ENCODE assay signal across 25 mouse cellular contexts in genomic region chr16:58516960-58517798, GRCm38 (mm10). TPM values are rescaled to one million over a fixed set of nuclear protein-coding genes. Genes with fewer than 3 reads are reported as not detected.
"Had no signal": no experiment of that assay in that cellular context is flagged by ENCODE, and none has a peak within 500 bp of the region (broad histone marks: within the 10 kb centered on the region; RNA-seq: fewer than 3 reads in every experiment).

No protein-coding gene starts in this region.

- H3K4me3 ChIP-seq: heart, adult 2 months; hindbrain, embryonic 10.5 days; hindbrain, embryonic 12.5 days; intestine, embryonic 15.5 days; layer of hippocampus, adult 2 months; limb, embryonic 13.5 days; limb, embryonic 15.5 days had no signal

- H3K9ac ChIP-seq: hindbrain, embryonic 12.5 days; hindbrain, embryonic 14.5 days; intestine, embryonic 15.5 days; limb, embryonic 13.5 days; limb, embryonic 15.5 days had no signal

- H3K27me3 ChIP-seq: intestine, embryonic 15.5 days; limb, embryonic 13.5 days; limb, embryonic 15.5 days had no signal

- DNase-seq: gastrocnemius, postnatal 14 days; gastrocnemius, postnatal 36 days; heart, adult 2 months; heart, postnatal 10 days; heart, postnatal 4 days; kidney, adult 18-20 months; kidney, adult 8-10 months; kidney, postnatal 10 days; kidney, postnatal 25 days; kidney, postnatal 4 days; layer of hippocampus, postnatal 36 days; left cerebral cortex, postnatal 4 days had no signal

- ATAC-seq: forebrain, embryonic 16.5 days; hindbrain, embryonic 16.5 days; inflammation-experienced regulatory T-cells, adult 6 months; intestine, embryonic 15.5 days; intestine, postnatal 0 days had no signal

- H3K27ac ChIP-seq: heart, adult 2 months; hindbrain, embryonic 10.5 days; hindbrain, embryonic 12.5 days; hindbrain, embryonic 14.5 days; intestine, embryonic 15.5 days; layer of hippocampus, adult 2 months; limb, embryonic 13.5 days; limb, embryonic 15.5 days had no signal

- H3K4me2 ChIP-seq: heart, embryonic 11.5 days; hindbrain, embryonic 12.5 days; hindbrain, embryonic 14.5 days; intestine, embryonic 15.5 days; limb, embryonic 13.5 days; limb, embryonic 15.5 days had no signal

- H3K36me3 ChIP-seq: hindbrain, embryonic 10.5 days; hindbrain, embryonic 12.5 days; intestine, embryonic 15.5 days; limb, embryonic 13.5 days; limb, embryonic 15.5 days had no signal

- H3K9me3 ChIP-seq: hindbrain, embryonic 10.5 days; hindbrain, embryonic 12.5 days; intestine, embryonic 15.5 days; limb, embryonic 13.5 days; limb, embryonic 15.5 days had no signal

RNA-seq across cellular contexts. Expression of gene St3gal6, which starts 6.9 kb away (rescaled TPM):
- total RNA-seq: granulocyte monocyte progenitor cell, adult 5-6 weeks had no signal
